Mouse (Mus musculus): Measurements from ENCODE around the gene Gm5244. TPM values are rescaled to one million over a fixed set of nuclear protein-coding genes. Genes with fewer than 3 reads are reported as not detected.

Gm5244 gene
- polyA plus RNA-seq, 1 experiment from 2014 or later, result not detected

- H3K27ac ChIP-seq, result no peak overlapping the region
- H3K9ac ChIP-seq, result no peak overlapping the region
- ATAC-seq (ENCODE audit: low FRiP score, low read depth), result no peak
- 31% methylated on average over 4 of the region's 4 CpGs for WGBS
- no peak overlapping the region for H3K4me3 ChIP-seq
- H3K36me3 ChIP-seq, result no peaks in the 10 kb centered on the region
- H3K4me2 ChIP-seq (replicated peaks), result no peak overlapping the region
- no peaks in the 10 kb centered on the region for H3K27me3 ChIP-seq
- H3K9me3 ChIP-seq, result no peaks in the 10 kb centered on the region
- no peaks in the 10 kb centered on the region for H3K4me1 ChIP-seq
These were observed 26.1 kb upstream of the Gm5244 start for GRCm38 (mm10) chr19:12820383-12820782.

- no peaks in the 10 kb centered on the region for H3K27me3 ChIP-seq
- H3K4me1 ChIP-seq, result no peaks in the 10 kb centered on the region
- H3K36me3 ChIP-seq, result no peaks in the 10 kb centered on the region
- no peak overlapping the region for H3K4me3 ChIP-seq
- 81% methylated on average over 4 of the region's 4 CpGs for WGBS
- H3K9me3 ChIP-seq, result no peaks in the 10 kb centered on the region
- ATAC-seq (ENCODE audit: low FRiP score, low read depth), result no peak
- no peak overlapping the region for H3K27ac ChIP-seq
- no peak overlapping the region for H3K4me2 ChIP-seq (replicated peaks)
- H3K9ac ChIP-seq, result no peak overlapping the region
These were observed 21.9 kb upstream of the Gm5244 start for GRCm38 (mm10) chr19:12824549-12824948.

DNA sequence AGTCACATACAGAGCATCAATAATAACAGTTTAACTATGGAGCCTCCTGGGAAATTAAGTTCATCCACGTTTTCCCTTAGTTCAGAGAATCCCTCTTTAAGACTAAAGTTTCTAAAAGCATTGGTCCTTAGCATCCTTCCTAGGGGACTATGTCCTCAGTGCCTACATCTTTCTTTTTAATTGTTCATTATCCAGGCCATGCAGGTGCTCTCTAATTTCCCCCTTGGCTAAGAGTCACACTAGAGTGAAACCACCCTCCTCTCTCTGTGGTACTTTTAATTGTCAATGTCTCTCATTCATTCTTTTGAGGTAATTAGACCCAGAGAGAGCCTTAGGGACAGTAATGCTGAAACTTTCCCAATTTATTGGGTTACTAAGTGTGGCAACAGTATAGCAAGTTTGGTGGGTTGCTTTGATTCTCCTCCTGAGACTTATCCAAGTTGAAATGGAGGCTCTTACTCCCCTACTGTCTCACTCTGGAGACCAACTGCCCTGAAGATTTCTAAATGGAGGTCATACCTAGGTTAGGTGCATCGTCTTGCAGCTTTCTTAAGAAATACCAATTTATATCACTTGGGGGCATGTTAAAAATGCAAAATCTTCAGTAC lies 15.6 kb upstream of the Gm5244 start:
- Histone ChIP-seq H3K4me3 (no peak overlapping the region), H3K9ac (no peak overlapping the region), H3K4me1 (no peaks in the 10 kb centered on the region), H3K27ac (no peak overlapping the region), H3K36me3 (no peaks in the 10 kb centered on the region), H3K27me3 (no peaks in the 10 kb centered on the region), H3K4me2 (replicated peaks) (no peak overlapping the region), H3K9me3 (no peaks in the 10 kb centered on the region)
- no peak for ATAC-seq (ENCODE audit: low FRiP score, low read depth)
- WGBS, result 67% methylated on average over 2 of the region's 2 CpGs

DNA sequence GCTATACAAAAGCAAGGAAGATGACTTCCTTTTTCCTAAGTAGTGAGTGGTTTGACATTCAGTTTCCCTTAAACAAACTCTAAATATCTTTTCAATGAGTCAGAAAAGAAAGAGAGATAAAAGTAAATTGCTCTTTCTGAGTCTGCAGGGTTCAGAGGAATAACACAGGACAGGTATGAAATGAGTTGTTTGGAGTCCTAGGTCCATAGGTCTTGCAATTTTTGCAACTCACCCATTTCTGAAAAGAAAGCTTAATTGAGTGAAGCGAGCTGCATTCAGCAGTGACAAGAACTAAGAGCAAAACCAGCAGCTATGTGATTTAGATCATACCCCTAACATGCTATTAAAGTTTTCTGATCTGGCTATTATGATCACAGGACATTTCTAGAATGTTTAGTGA lies 14.9 kb upstream of the Gm5244 start:
- Histone ChIP-seq H3K36me3 (no peaks in the 10 kb centered on the region), H3K4me2 (replicated peaks) (no peak overlapping the region), H3K27ac (no peak overlapping the region), H3K4me3 (no peak overlapping the region), H3K27me3 (no peaks in the 10 kb centered on the region), H3K9me3 (no peaks in the 10 kb centered on the region), H3K9ac (no peak overlapping the region), H3K4me1 (no peaks in the 10 kb centered on the region)
- 72% methylated on average over 1 of the region's 1 CpGs for WGBS
- ATAC-seq (ENCODE audit: low FRiP score, low read depth), result no peak

DNA sequence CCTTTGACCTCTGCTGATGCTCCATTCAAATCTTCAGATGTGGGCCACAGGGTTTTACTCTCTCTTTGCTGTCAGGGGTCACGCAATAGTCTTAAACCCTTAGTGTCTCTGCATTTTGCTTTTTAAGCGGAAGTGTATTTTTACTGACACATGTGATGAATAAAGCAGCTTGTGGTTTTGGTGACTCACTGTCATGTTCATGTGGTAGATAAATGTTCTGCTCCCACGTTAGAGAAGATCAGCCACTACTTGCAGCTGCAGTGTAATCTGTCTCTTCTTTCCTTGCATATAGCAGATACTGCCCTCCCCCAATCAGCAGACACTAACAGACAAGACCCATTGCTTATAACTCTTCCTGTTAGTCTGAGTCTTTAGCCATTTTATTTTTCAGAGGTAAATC lies 12.9 kb upstream of the Gm5244 start:
- H3K27ac ChIP-seq, result no peak overlapping the region
- H3K4me2 ChIP-seq (replicated peaks), result no peak overlapping the region
- 75% methylated on average over 3 of the region's 3 CpGs for WGBS
- no peak for ATAC-seq (ENCODE audit: low FRiP score, low read depth)
- no peak overlapping the region for H3K9ac ChIP-seq
- no peaks in the 10 kb centered on the region for H3K9me3 ChIP-seq
- no peak overlapping the region for H3K4me3 ChIP-seq
- no peaks in the 10 kb centered on the region for H3K4me1 ChIP-seq
- no peaks in the 10 kb centered on the region for H3K36me3 ChIP-seq
- H3K27me3 ChIP-seq, result no peaks in the 10 kb centered on the region

- 82% methylated on average over 1 of the region's 1 CpGs for WGBS
- no peak for ATAC-seq (ENCODE audit: low FRiP score, low read depth)
These were observed 8.0 kb upstream of the Gm5244 start for GRCm38 (mm10) chr19:12838507-12838906.

DNA sequence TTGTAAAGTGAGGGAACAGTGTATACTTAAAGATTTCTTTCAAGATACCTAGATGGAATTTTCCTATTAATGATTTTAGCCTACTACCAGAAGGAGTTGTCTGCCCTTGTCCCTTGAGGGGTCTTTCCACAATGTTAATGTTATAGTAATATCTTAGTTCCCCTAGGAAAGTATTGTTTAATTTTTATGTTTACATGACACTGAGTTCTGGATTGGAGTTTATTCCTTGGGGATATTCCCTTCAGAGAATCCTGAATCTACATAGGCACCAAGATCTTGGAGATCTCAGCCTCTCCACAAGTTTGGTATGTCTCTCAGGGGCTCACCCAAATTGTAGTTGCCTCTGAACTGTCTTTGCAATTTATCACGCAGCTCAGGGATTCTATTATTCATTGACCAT lies 10.5 kb downstream of the Gm5244 start, which contains the start of gene Olfr1444:
TSS of gene Olfr1444 (plus strand) at position 301 of the 400 bp plus-strand sequence.
- Histone ChIP-seq H3K9ac (no peak within 1 kb of the TSS), H3K4me3 (no peak within 1 kb of the TSS), H3K4me1 (no peaks in the 10 kb centered on the region), H3K27ac (no peak within 1 kb of the TSS), H3K9me3 (no peaks in the 10 kb centered on the region), H3K27me3 (no peaks in the 10 kb centered on the region), H3K4me2 (replicated peaks) (no peak within 1 kb of the TSS), H3K36me3 (no peaks in the 10 kb centered on the region)
- WGBS, result 48% methylated on average over 1 of the region's 1 CpGs
- ATAC-seq (ENCODE audit: low FRiP score, low read depth), result no peak

More at GRCm38 (mm10) chr19:12838507-12838906, 8.0 kb upstream of the Gm5244 start:
- Histone ChIP-seq H3K27ac (no peak overlapping the region), H3K9ac (no peak overlapping the region), H3K27me3 (no peaks in the 10 kb centered on the region), H3K4me3 (no peak overlapping the region), H3K4me1 (no peaks in the 10 kb centered on the region), H3K4me2 (replicated peaks) (no peak overlapping the region), H3K9me3 (no peaks in the 10 kb centered on the region), H3K36me3 (no peaks in the 10 kb centered on the region)

DNA sequence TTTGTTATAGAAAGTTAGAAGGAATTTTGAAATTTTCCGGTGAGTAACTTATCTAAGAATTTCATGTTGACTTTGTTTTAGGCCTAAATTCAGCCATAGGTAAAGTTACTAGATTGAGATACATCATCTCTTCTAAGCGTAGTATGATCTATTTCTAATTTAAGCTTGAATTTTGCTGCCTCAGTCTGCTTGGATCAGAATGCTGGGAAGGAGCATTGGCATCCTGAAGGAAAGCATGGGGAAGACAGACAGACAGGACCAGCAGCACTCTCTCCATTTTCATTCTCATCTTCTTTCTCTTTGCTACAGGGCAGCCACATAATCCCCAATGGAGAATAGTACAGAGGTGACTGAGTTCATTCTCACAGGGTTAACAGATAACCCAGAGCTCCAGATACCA lies 37.1 kb downstream of the Gm5244 start, which contains the start of gene Olfr1445:
TSS of gene Olfr1445 (plus strand) at position 301 of the 400 bp plus-strand sequence.
- Histone ChIP-seq H3K27ac (no peak within 1 kb of the TSS), H3K4me2 (replicated peaks) (no peak within 1 kb of the TSS), H3K27me3 (no peaks in the 10 kb centered on the region), H3K4me3 (no peak within 1 kb of the TSS), H3K4me1 (no peaks in the 10 kb centered on the region), H3K36me3 (no peaks in the 10 kb centered on the region), H3K9me3 (0 out of 2 replicates have a peak, but pooled peaks cover 5% of the 10 kb centered on the region), H3K9ac (no peak within 1 kb of the TSS)
- no peak for ATAC-seq (ENCODE audit: low FRiP score, low read depth)
- WGBS, result 84% methylated on average over 2 of the region's 2 CpGs

GRCm38 (mm10) chr19:12893424-12893823 lies 46.9 kb downstream of the Gm5244 start, which contains the start of gene Olfr1446:
Gene Olfr1446 (minus strand): TSS chr19:12893524.
- WGBS, result 82% methylated on average over 1 of the region's 1 CpGs

More at GRCm38 (mm10) chr19:12893424-12893823, 46.9 kb downstream of the Gm5244 start, which contains the start of gene Olfr1446:
- no peaks in the 10 kb centered on the region for H3K4me1 ChIP-seq
- no peaks in the 10 kb centered on the region for H3K36me3 ChIP-seq
- no peak within 1 kb of the TSS for H3K27ac ChIP-seq
- H3K4me2 ChIP-seq (replicated peaks), result no peak within 1 kb of the TSS
- no peak for ATAC-seq (ENCODE audit: low FRiP score, low read depth)
- H3K4me3 ChIP-seq, result no peak within 1 kb of the TSS
- H3K9ac ChIP-seq, result no peak within 1 kb of the TSS
- H3K9me3 ChIP-seq, result no peaks in the 10 kb centered on the region
- H3K27me3 ChIP-seq, result no peaks in the 10 kb centered on the region

Other genes with a start within 250 kb of the Gm5244 start
- 0.15 TPM in 1 of 2 replicates, not detected in the other for gene Gm4952, start 246.7 kb upstream of the Gm5244 start, polyA plus RNA-seq (2015; fragmentation: Nextera tagmentation; extraction: Ambion mirVana)
- gene Glyat, start 213.4 kb upstream of the Gm5244 start, polyA plus RNA-seq (2015; fragmentation: Nextera tagmentation; extraction: Ambion mirVana), result not detected in 2 replicates
- not detected in 2 replicates for gene Olfr1442, start 176.2 kb upstream of the Gm5244 start, polyA plus RNA-seq (2015; fragmentation: Nextera tagmentation; extraction: Ambion mirVana)
- not detected in 2 replicates for gene Olfr1443, start 168.6 kb upstream of the Gm5244 start, polyA plus RNA-seq (2015; fragmentation: Nextera tagmentation; extraction: Ambion mirVana)
- gene Keg1, start 150.9 kb upstream of the Gm5244 start, polyA plus RNA-seq (2015; fragmentation: Nextera tagmentation; extraction: Ambion mirVana), result not detected in 2 replicates
- gene Cntf, start 81.0 kb upstream of the Gm5244 start, polyA plus RNA-seq (2015; fragmentation: Nextera tagmentation; extraction: Ambion mirVana), result 1.0 and 1.5 TPM in 2 replicates
- 13.5 and 13.8 TPM in 2 replicates for gene Zfp91, start 50.6 kb upstream of the Gm5244 start, polyA plus RNA-seq (2015; fragmentation: Nextera tagmentation; extraction: Ambion mirVana)
- gene Lpxn, start 50.5 kb upstream of the Gm5244 start, polyA plus RNA-seq (2015; fragmentation: Nextera tagmentation; extraction: Ambion mirVana), result 1.3 and 1.7 TPM in 2 replicates
- not detected in 2 replicates for gene Olfr1444, start 10.6 kb downstream of the Gm5244 start, polyA plus RNA-seq (2015; fragmentation: Nextera tagmentation; extraction: Ambion mirVana)
- gene Olfr1445, start 37.2 kb downstream of the Gm5244 start, polyA plus RNA-seq (2015; fragmentation: Nextera tagmentation; extraction: Ambion mirVana), result not detected in 2 replicates
- gene Olfr1446, start 46.8 kb downstream of the Gm5244 start, polyA plus RNA-seq (2015; fragmentation: Nextera tagmentation; extraction: Ambion mirVana), result not detected in 2 replicates
- not detected in 2 replicates for gene Olfr1447, start 57.1 kb downstream of the Gm5244 start, polyA plus RNA-seq (2015; fragmentation: Nextera tagmentation; extraction: Ambion mirVana)
- not detected in 2 replicates for gene Olfr1448, start 77.7 kb downstream of the Gm5244 start, polyA plus RNA-seq (2015; fragmentation: Nextera tagmentation; extraction: Ambion mirVana)
- not detected in 2 replicates for gene Olfr1449, start 84.2 kb downstream of the Gm5244 start, polyA plus RNA-seq (2015; fragmentation: Nextera tagmentation; extraction: Ambion mirVana)
- gene Olfr1450, start 103.6 kb downstream of the Gm5244 start, polyA plus RNA-seq (2015; fragmentation: Nextera tagmentation; extraction: Ambion mirVana), result not detected in 2 replicates
- gene Olfr1451, start 148.3 kb downstream of the Gm5244 start, polyA plus RNA-seq (2015; fragmentation: Nextera tagmentation; extraction: Ambion mirVana), result not detected in 2 replicates
- gene Olfr1453, start 181.6 kb downstream of the Gm5244 start, polyA plus RNA-seq (2015; fragmentation: Nextera tagmentation; extraction: Ambion mirVana), result not detected in 2 replicates
- gene Olfr1454, start 213.9 kb downstream of the Gm5244 start, polyA plus RNA-seq (2015; fragmentation: Nextera tagmentation; extraction: Ambion mirVana), result not detected in 2 replicates